Comparison of ENCODE assay signal across 21 mouse cellular contexts in the genomic region with DNA sequence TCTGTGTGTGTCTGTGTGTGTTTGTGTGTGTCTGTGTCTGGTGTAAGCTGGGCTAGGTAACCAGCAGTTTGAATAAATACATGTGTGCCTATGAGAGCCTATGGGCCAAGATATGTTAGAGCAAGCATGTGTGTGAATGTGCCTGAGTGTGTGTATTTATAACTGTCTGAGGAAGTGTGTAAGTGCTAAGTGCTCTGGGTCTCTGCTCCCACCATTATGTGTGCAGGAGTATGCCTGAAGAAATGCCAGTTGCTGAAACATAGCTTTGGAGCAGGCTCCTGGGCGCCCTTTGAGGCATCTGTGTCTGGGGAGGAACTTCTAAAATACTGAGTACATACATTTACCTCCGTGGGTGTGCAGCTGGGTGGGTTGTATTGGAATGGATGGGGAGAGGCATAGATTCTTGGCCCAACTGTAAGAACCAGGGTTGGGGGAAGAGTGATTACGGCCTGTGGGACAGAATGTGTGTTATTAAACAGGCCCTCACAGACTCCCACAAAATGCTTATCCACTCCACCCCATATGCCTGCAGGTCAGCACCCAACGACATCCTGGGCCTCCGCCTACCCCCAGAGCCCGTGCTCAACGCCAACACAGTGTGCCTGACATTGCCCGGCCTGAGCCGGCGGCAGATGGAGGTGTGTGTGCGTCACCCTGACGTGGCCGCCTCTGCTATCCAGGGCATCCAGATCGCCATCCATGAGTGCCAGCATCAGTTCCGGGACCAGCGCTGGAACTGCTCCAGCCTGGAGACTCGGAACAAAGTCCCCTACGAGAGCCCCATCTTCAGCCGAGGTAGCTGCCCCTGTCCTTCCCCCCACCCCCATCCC. TPM values are rescaled to one million over a fixed set of nuclear protein-coding genes. Genes with fewer than 3 reads are reported as not detected.
DNase-seq lines count a peak whose midpoint lies in the region; ATAC-seq lines count a peak whose summit lies in the region.
"Had no signal": no experiment of that assay in that cellular context is flagged by ENCODE, and none has a peak within 500 bp of the region (broad histone marks: within the 10 kb centered on the region; RNA-seq: fewer than 3 reads in every experiment).

No protein-coding gene starts in this region.

- H3K27me3 ChIP-seq in hindbrain, embryonic 12.5 days: peaks cover 100% of the 10 kb centered on the region
- peaks cover 96% of the 10 kb centered on the region for H3K27me3 ChIP-seq in hindbrain, embryonic 14.5 days (ENCODE audit: control insufficient read depth, insufficient read depth, low read length)
- peaks cover 100% of the 10 kb centered on the region for H3K27me3 ChIP-seq in limb, embryonic 12.5 days

- no peak overlapping the region for H3K4me2 ChIP-seq in hindbrain, embryonic 12.5 days (replicated peaks)
- H3K4me2 ChIP-seq in hindbrain, embryonic 14.5 days (replicated peaks): no peak overlapping the region
- H3K4me2 ChIP-seq in limb, embryonic 12.5 days: no peak overlapping the region

- no peak overlapping the region for H3K4me3 ChIP-seq in hindbrain, embryonic 12.5 days
- no peak overlapping the region for H3K4me3 ChIP-seq in hindbrain, embryonic 14.5 days (replicated peaks; ENCODE audit: low read length)
- H3K4me3 ChIP-seq in limb, embryonic 12.5 days (replicated peaks): 0 out of 2 replicates have a peak overlapping the region, but pooled peaks have one; percentile 4

- ATAC-seq in hindbrain, embryonic 12.5 days (ENCODE audit: low FRiP score): no peak
- no peak for ATAC-seq in hindbrain, embryonic 14.5 days (ENCODE audit: low FRiP score)
- no peak for ATAC-seq in limb, embryonic 12.5 days (ENCODE audit: insufficient number of reproducible peaks, insufficient read depth, low FRiP score, low TSS enrichment, low read depth)

- intact Hi-C loops in heart, postnatal 14 days (cut with DNase I): no loop called here
- intact Hi-C loops in left cerebral cortex, postnatal 4 days (cut with DNase I): no loop called here

- WGBS in hindbrain, embryonic 12.5 days: 9% methylated on average over 19 of the region's 19 CpGs
- 9% methylated on average over 19 of the region's 19 CpGs for WGBS in hindbrain, embryonic 14.5 days
- WGBS in limb, embryonic 12.5 days: 10% methylated on average over 19 of the region's 19 CpGs

- H3K36me3 ChIP-seq in hindbrain, embryonic 12.5 days: no peaks in the 10 kb centered on the region
- no peaks in the 10 kb centered on the region for H3K36me3 ChIP-seq in hindbrain, embryonic 14.5 days (replicated peaks; ENCODE audit: control insufficient read depth, insufficient read depth)
- H3K36me3 ChIP-seq in limb, embryonic 12.5 days: no peaks in the 10 kb centered on the region
- H3K36me3 ChIP-seq: G1E; heart, embryonic 10.5 days had no signal

- 0 out of 2 replicates have a peak overlapping the region, but pooled peaks have one; percentile 13 for H3K9ac ChIP-seq in hindbrain, embryonic 12.5 days
- no peak overlapping the region for H3K9ac ChIP-seq in hindbrain, embryonic 14.5 days
- H3K9ac ChIP-seq in limb, embryonic 12.5 days (replicated peaks): no peak overlapping the region

- DNase-seq in hindbrain, embryonic 14.5 days (ENCODE audit: low spot score): no peak
- peak; percentile 66 for DNase-seq in 3134 (ENCODE audit: extremely low read depth, insufficient read length, low spot score)
- peak; percentile 48 for DNase-seq in MN1 (ENCODE audit: low spot score)
- DNase-seq in spleen, postnatal 10 days (ENCODE audit: low spot score in 2 of 2): no peak
- DNase-seq in heart, postnatal 14 days: no peak
- no peak for DNase-seq in left cerebral cortex, postnatal 4 days
- DNase-seq: cerebellum, postnatal 36 days; gastrocnemius, postnatal 36 days; heart, postnatal 10 days; kidney, adult 9 months; kidney, postnatal 4 days; lung, postnatal 10 days; thymus, postnatal 25 days had no signal

- no peaks in the 10 kb centered on the region for H3K9me3 ChIP-seq in hindbrain, embryonic 12.5 days (replicated peaks)
- no peaks in the 10 kb centered on the region for H3K9me3 ChIP-seq in hindbrain, embryonic 14.5 days (ENCODE audit: control insufficient read depth, low read length)
- H3K9me3 ChIP-seq in limb, embryonic 12.5 days: no peaks in the 10 kb centered on the region
- H3K9me3 ChIP-seq: G1E; heart, embryonic 10.5 days had no signal

- peaks cover 52% of the 10 kb centered on the region for H3K4me1 ChIP-seq in hindbrain, embryonic 12.5 days
- H3K4me1 ChIP-seq in hindbrain, embryonic 14.5 days (replicated peaks; ENCODE audit: control insufficient read depth, insufficient read depth, low read length): peaks cover 20% of the 10 kb centered on the region
- H3K4me1 ChIP-seq in limb, embryonic 12.5 days (replicated peaks): peaks cover 71% of the 10 kb centered on the region

- no peak overlapping the region for H3K27ac ChIP-seq in hindbrain, embryonic 12.5 days
- no peak overlapping the region for H3K27ac ChIP-seq in hindbrain, embryonic 14.5 days
- H3K27ac ChIP-seq in limb, embryonic 12.5 days: no peak overlapping the region
- H3K27ac ChIP-seq: heart, embryonic 10.5 days had no signal

RNA-seq across cellular contexts. Expression of a gene that starts 1.7 kb away (rescaled TPM):
- 1.2 and 2.3 TPM in 2 replicates for polyA plus RNA-seq in hindbrain, embryonic 12.5 days (2016; fragmentation: Nextera tagmentation; extraction: Ambion mirVana)
- 0.13 and 0.21 TPM in 2 replicates for polyA plus RNA-seq in hindbrain, embryonic 14.5 days (2014; fragmentation: Nextera tagmentation; extraction: Ambion mirVana)
- 3.4 and 3.5 TPM in 2 replicates for polyA plus RNA-seq in limb, embryonic 12.5 days (2016; fragmentation: Nextera tagmentation; extraction: Ambion mirVana)
- not detected for total RNA-seq in heart, postnatal 14 days (2021)
- under 1 TPM in 1 of 2 experiments, not detected in 1; 0.38 TPM for total RNA-seq in left cerebral cortex, postnatal 4 days (2021)
- total RNA-seq: gastrocnemius, postnatal 36 days; heart, postnatal 10 days; megakaryocyte, adult 5-6 weeks had no signal
- polyA plus RNA-seq: G1E; liver, embryonic 16.5 days had no signal

RNA-seq across cellular contexts. Expression of a gene that starts 21.4 kb away (rescaled TPM):
- 9.6 and 11.4 TPM in 2 replicates for polyA plus RNA-seq in hindbrain, embryonic 12.5 days (2016; fragmentation: Nextera tagmentation; extraction: Ambion mirVana)
- 4.4 TPM in 2 replicates for polyA plus RNA-seq in hindbrain, embryonic 14.5 days (2014; fragmentation: Nextera tagmentation; extraction: Ambion mirVana)
- 38.7 and 40.5 TPM in 2 replicates for polyA plus RNA-seq in limb, embryonic 12.5 days (2016; fragmentation: Nextera tagmentation; extraction: Ambion mirVana)
- under 1 TPM; 0.17 to 0.67 TPM for total RNA-seq in heart, postnatal 14 days (2021)
- 1 to 10 TPM; 3.5 to 5.1 TPM for total RNA-seq in left cerebral cortex, postnatal 4 days (2021)
- total RNA-seq: G1E had no signal
- polyA plus RNA-seq: G1E had no signal

RNA-seq across cellular contexts. Expression of a gene that starts 44.0 kb away (rescaled TPM):
- polyA plus RNA-seq in hindbrain, embryonic 12.5 days (2016; fragmentation: Nextera tagmentation; extraction: Ambion mirVana): 0.21 and 0.38 TPM in 2 replicates
- polyA plus RNA-seq in hindbrain, embryonic 14.5 days (2014; fragmentation: Nextera tagmentation; extraction: Ambion mirVana): not detected in 2 replicates
- 0.46 and 0.47 TPM in 2 replicates for polyA plus RNA-seq in limb, embryonic 12.5 days (2016; fragmentation: Nextera tagmentation; extraction: Ambion mirVana)
- 1 to 10 TPM; 1.2 TPM for total RNA-seq in heart, postnatal 14 days (2021)
- not detected for total RNA-seq in left cerebral cortex, postnatal 4 days (2021)
- total RNA-seq: G1E; layer of hippocampus, postnatal 10 days; megakaryocyte, adult 5-6 weeks had no signal
- polyA plus RNA-seq: embryonic facial prominence, embryonic 11.5 days; G1E had no signal

Comparison
In these comparisons a context has a peak if more than half of its experiments do, and no peak if none do; other contexts are left out.
1. DNase-seq: peak in 3134 (single experiment) and MN1 (single experiment); none in hindbrain, embryonic 14.5 days (single experiment), spleen, postnatal 10 days (0 of 2), heart, postnatal 14 days (0 of 2) and left cerebral cortex, postnatal 4 days (single experiment).